19 mouse cellular contexts compared by ENCODE assay signal in genomic region chr4:128400016-128400415, GRCm38 (mm10).
DNase-seq lines count a peak whose midpoint lies in the region; ATAC-seq lines count a peak whose summit lies in the region.
"Had no signal": no experiment of that assay in that cellular context is flagged by ENCODE, and none has a peak within 500 bp of the region (broad histone marks: within the 10 kb centered on the region; RNA-seq: fewer than 3 reads in every experiment).

No protein-coding gene starts in this region.

- peak; percentile 21 for DNase-seq in left cerebral cortex, adult 11 months (ENCODE audit: low spot score)
- DNase-seq in left cerebral cortex, postnatal 4 days, result no peak
- DNase-seq in brain, adult 2 months (ENCODE audit: low read depth, low spot score), result peak; percentile 58
- peak; percentile 41 for DNase-seq in telencephalon, adult 2 months (ENCODE audit: low read depth, low spot score)
- no peak for DNase-seq in kidney, postnatal 25 days
- DNase-seq: adrenal gland, adult 2 months; adrenal gland, postnatal 10 days; adrenal gland, postnatal 25 days; cerebellum, adult 11-12 months; cerebellum, adult 2 months; cerebellum, adult 9-10 months; cerebellum, postnatal 10 days; cerebellum, postnatal 25 days had no signal

- 0 out of 2 replicates have a peak, but pooled peaks cover 1% of the 10 kb centered on the region for H3K36me3 ChIP-seq in neural tube, embryonic 13.5 days
- H3K36me3 ChIP-seq in neural tube, embryonic 15.5 days, result peaks cover 1% of the 10 kb centered on the region; the same call in 1 of the 2 replicates
- H3K36me3 ChIP-seq: embryonic facial prominence, embryonic 10.5 days; embryonic facial prominence, embryonic 12.5 days had no signal

- H3K9ac ChIP-seq in neural tube, embryonic 13.5 days, result 0 out of 2 replicates have a peak overlapping the region, but pooled peaks have one; percentile 8
- no peak overlapping the region for H3K9ac ChIP-seq in neural tube, embryonic 15.5 days (replicated peaks)
- H3K9ac ChIP-seq: embryonic facial prominence, embryonic 12.5 days; forebrain, embryonic 13.5 days; forebrain, embryonic 15.5 days had no signal

- peaks cover 39% of the 10 kb centered on the region for H3K4me1 ChIP-seq in neural tube, embryonic 13.5 days (replicated peaks)
- H3K4me1 ChIP-seq in neural tube, embryonic 15.5 days, result peaks cover 30% of the 10 kb centered on the region

- no peak overlapping the region for H3K27ac ChIP-seq in neural tube, embryonic 13.5 days (replicated peaks)
- H3K27ac ChIP-seq in neural tube, embryonic 15.5 days (replicated peaks), result no peak overlapping the region
- H3K27ac ChIP-seq: embryonic facial prominence, embryonic 10.5 days; embryonic facial prominence, embryonic 12.5 days; forebrain, embryonic 13.5 days; forebrain, embryonic 15.5 days had no signal

- intact Hi-C loops in left cerebral cortex, postnatal 4 days (cut with DNase I), result no loop called here

- H3K4me3 ChIP-seq in neural tube, embryonic 13.5 days, result no peak overlapping the region
- H3K4me3 ChIP-seq in neural tube, embryonic 15.5 days (replicated peaks), result no peak overlapping the region
- H3K4me3 ChIP-seq: embryonic facial prominence, embryonic 10.5 days; embryonic facial prominence, embryonic 12.5 days; forebrain, embryonic 13.5 days; forebrain, embryonic 15.5 days had no signal

- no peak for ATAC-seq in neural tube, embryonic 13.5 days (ENCODE audit: low read depth)
- no peak for ATAC-seq in neural tube, embryonic 15.5 days (ENCODE audit: low FRiP score)
- ATAC-seq: forebrain, embryonic 13.5 days; forebrain, embryonic 15.5 days had no signal

- no peaks in the 10 kb centered on the region for H3K9me3 ChIP-seq in neural tube, embryonic 13.5 days
- no peaks in the 10 kb centered on the region for H3K9me3 ChIP-seq in neural tube, embryonic 15.5 days (replicated peaks)
- H3K9me3 ChIP-seq: embryonic facial prominence, embryonic 10.5 days; embryonic facial prominence, embryonic 12.5 days; forebrain, embryonic 13.5 days; forebrain, embryonic 15.5 days had no signal

- no peak overlapping the region for H3K4me2 ChIP-seq in neural tube, embryonic 13.5 days
- no peak overlapping the region for H3K4me2 ChIP-seq in neural tube, embryonic 15.5 days
- H3K4me2 ChIP-seq: embryonic facial prominence, embryonic 12.5 days; forebrain, embryonic 13.5 days; forebrain, embryonic 15.5 days had no signal

- no peaks in the 10 kb centered on the region for H3K27me3 ChIP-seq in neural tube, embryonic 13.5 days
- no peaks in the 10 kb centered on the region for H3K27me3 ChIP-seq in neural tube, embryonic 15.5 days (replicated peaks)
- H3K27me3 ChIP-seq: forebrain, embryonic 13.5 days; forebrain, embryonic 15.5 days had no signal

- 80% methylated on average over 6 of the region's 6 CpGs for WGBS in neural tube, embryonic 13.5 days
- 82% methylated on average over 6 of the region's 6 CpGs for WGBS in neural tube, embryonic 15.5 days

Comparison
In these comparisons a context has a peak if more than half of its experiments do, and no peak if none do; other contexts are left out.
1. DNase-seq: peak in left cerebral cortex, adult 11 months (single experiment), brain, adult 2 months (single experiment) and telencephalon, adult 2 months (single experiment); none in left cerebral cortex, postnatal 4 days (single experiment) and kidney, postnatal 25 days (0 of 2).